Mouse (Mus musculus) liver, embryonic 13.5 days (tissue): Measurements from ENCODE around the gene Ddx25. TPM values are rescaled to one million over a fixed set of nuclear protein-coding genes. Genes with fewer than 3 reads are reported as not detected.

Experiments
- ATAC-seq: fragments of 200-750 bp; cut with Nextera tagmentation; 2 replicates; pipeline ENCODE4 v1.8.0; 2017; ENCODE audit warnings: low read depth, mild to moderate bottlenecking, moderate number of reproducible peaks, moderate library complexity
- DNase-seq: peaks from one replicate; pipeline ENCODE4 v3.0.0; 2022
- H3K27ac ChIP-seq: fragments of 300-500 bp; sonication (generic); 2 replicates; pipeline ENCODE4 v1.5.1; 2015; ENCODE audit warnings: moderate library complexity, mild to moderate bottlenecking, inconsistent platforms
- H3K27me3 ChIP-seq: fragments of 300-500 bp; sonication (generic); 2 replicates; pipeline ENCODE4 v1.6.1; 2015; ENCODE audit warnings: mild to moderate bottlenecking, inconsistent platforms
- H3K36me3 ChIP-seq: fragments of 300-500 bp; sonication (generic); 2 replicates; pipeline ENCODE4 v1.6.1; 2015; ENCODE audit warnings: mild to moderate bottlenecking, inconsistent platforms
- H3K4me1 ChIP-seq: fragments of 300-500 bp; sonication (generic); replicated peaks from 2 replicates; pipeline ENCODE4 v1.6.1; 2015; ENCODE audit warnings: inconsistent platforms
- H3K4me2 ChIP-seq: fragments of 300-500 bp; sonication (generic); 2 replicates; pipeline ENCODE4 v1.6.1; 2015; ENCODE audit warnings: inconsistent platforms, mild to moderate bottlenecking, moderate library complexity
- H3K4me3 ChIP-seq: fragments of 300-500 bp; sonication (generic); replicated peaks from 2 replicates; pipeline ENCODE4 v1.5.1; 2015; ENCODE audit warnings: mild to moderate bottlenecking, inconsistent platforms
- H3K9ac ChIP-seq: fragments of 300-500 bp; sonication (generic); 2 replicates; pipeline ENCODE4 v1.6.1; 2015; ENCODE audit warnings: mild to moderate bottlenecking, inconsistent platforms
- H3K9me3 ChIP-seq: fragments of 300-500 bp; sonication (generic); replicated peaks from 2 replicates; pipeline ENCODE4 v1.6.1; 2016; ENCODE audit warnings: inconsistent platforms
- WGBS: fragments of 180-500 bp; shearing (Covaris S2); methylation state at CpG from one replicate; pipeline ENCODE4 v1.1.7; 2015; ENCODE audit not compliant: insufficient replicate concordance; 5-methylcytosine and 5-hydroxymethylcytosine counted together
- polyA plus RNA-seq: library from polyadenylated mRNA; unstranded; fragments of >200 nt; fragmentation: Nextera tagmentation; extraction: Ambion mirVana; gene quantifications from 2 replicates; pipeline ENCODE4 v1.2.1, GENCODE M21; 2015

The Ddx25 gene
- polyA plus RNA-seq, 1 experiment from 2014 or later, result 0.39 TPM

- H3K27me3 ChIP-seq, result no peaks in the 10 kb centered on the region
- WGBS, result 64% methylated on average over 11 of the region's 11 CpGs
- H3K36me3 ChIP-seq, result no peaks in the 10 kb centered on the region
- H3K4me3 ChIP-seq, result no peak overlapping the region
- no peaks in the 10 kb centered on the region for H3K9me3 ChIP-seq
- H3K4me2 ChIP-seq, result no peak overlapping the region
- no peak for DNase-seq
- no peak overlapping the region for H3K9ac ChIP-seq
- no peak for ATAC-seq
- H3K27ac ChIP-seq, result no peak overlapping the region
- H3K4me1 ChIP-seq, result no peaks in the 10 kb centered on the region
Observed at GRCm38 (mm10) chr9:35491109-35491866, 67.0 kb downstream of the Ddx25 start.

- H3K9ac ChIP-seq, result no peak overlapping the region
- ATAC-seq, result no peak
- H3K27ac ChIP-seq, result no peak overlapping the region
- no peak for DNase-seq
- H3K4me2 ChIP-seq, result no peak overlapping the region
- no peaks in the 10 kb centered on the region for H3K27me3 ChIP-seq
- H3K4me3 ChIP-seq, result no peak overlapping the region
- H3K36me3 ChIP-seq, result no peaks in the 10 kb centered on the region
- H3K9me3 ChIP-seq, result no peaks in the 10 kb centered on the region
- no peaks in the 10 kb centered on the region for H3K4me1 ChIP-seq
- WGBS, result 79% methylated on average over 4 of the region's 4 CpGs
Observed at GRCm38 (mm10) chr9:35488496-35488895, 69.8 kb downstream of the Ddx25 start.

Other genes with a start within 250 kb of the Ddx25 start
- gene Cdon, start 137.4 kb downstream of the Ddx25 start, polyA plus RNA-seq, result 0.36 and 0.53 TPM in 2 replicates
- gene Gm1113, start 40.3 kb downstream of the Ddx25 start, polyA plus RNA-seq, result not detected in 2 replicates
- 9.3 and 11.4 TPM in 2 replicates for gene Pus3, start 67 bp upstream of the Ddx25 start, polyA plus RNA-seq
- 0.25 and 0.36 TPM in 2 replicates for gene Pate2, start 11.8 kb upstream of the Ddx25 start, polyA plus RNA-seq
- 9.8 and 11.9 TPM in 2 replicates for gene Hyls1, start 11.9 kb upstream of the Ddx25 start, polyA plus RNA-seq
- not detected in 2 replicates for gene Pate4, start 53.4 kb upstream of the Ddx25 start, polyA plus RNA-seq
- not detected in 2 replicates for gene Pate3, start 89.7 kb upstream of the Ddx25 start, polyA plus RNA-seq
- gene Pate1, start 128.9 kb upstream of the Ddx25 start, polyA plus RNA-seq, result not detected in 2 replicates
- gene Gm17677, start 182.5 kb upstream of the Ddx25 start, polyA plus RNA-seq, result not detected in 2 replicates
- gene Gm17727, start 219.6 kb upstream of the Ddx25 start, polyA plus RNA-seq, result not detected in 2 replicates
- not detected in 2 replicates for gene Gm27235, start 231.6 kb upstream of the Ddx25 start, polyA plus RNA-seq
- not detected in 2 replicates for gene D730048I06Rik, start 231.6 kb upstream of the Ddx25 start, polyA plus RNA-seq